Mouse (Mus musculus) thymus, postnatal 25 days (tissue): Measurements from ENCODE around the gene Ung.
A peak's percentile ranks its signal among the peaks of the same experiment; 100 is the strongest.

Source experiments
- DNase-seq: peaks from one replicate; pipeline ENCODE4 v3.0.0; 2022

The Ung gene

DNA sequence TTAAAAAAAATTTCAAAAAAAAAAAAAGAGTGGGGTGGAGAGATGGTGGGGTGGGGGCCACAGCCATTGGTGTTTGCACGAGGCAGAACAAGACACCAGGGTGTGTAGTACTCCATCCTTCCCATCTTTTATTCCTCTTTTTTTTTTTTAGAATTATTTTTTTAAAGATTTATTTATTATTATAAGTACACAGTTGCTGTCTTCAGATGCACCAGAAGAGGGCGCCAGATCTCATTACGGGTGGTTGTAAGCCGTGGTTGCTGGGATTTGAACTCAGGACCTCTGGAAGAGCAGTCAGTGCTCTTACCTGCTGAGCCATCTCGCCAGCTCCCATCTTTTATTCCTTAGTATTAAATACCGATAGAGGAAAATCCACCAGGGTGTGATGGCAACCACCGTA is 43.3 kb downstream of the Ung start:
- no peak for DNase-seq

DNA sequence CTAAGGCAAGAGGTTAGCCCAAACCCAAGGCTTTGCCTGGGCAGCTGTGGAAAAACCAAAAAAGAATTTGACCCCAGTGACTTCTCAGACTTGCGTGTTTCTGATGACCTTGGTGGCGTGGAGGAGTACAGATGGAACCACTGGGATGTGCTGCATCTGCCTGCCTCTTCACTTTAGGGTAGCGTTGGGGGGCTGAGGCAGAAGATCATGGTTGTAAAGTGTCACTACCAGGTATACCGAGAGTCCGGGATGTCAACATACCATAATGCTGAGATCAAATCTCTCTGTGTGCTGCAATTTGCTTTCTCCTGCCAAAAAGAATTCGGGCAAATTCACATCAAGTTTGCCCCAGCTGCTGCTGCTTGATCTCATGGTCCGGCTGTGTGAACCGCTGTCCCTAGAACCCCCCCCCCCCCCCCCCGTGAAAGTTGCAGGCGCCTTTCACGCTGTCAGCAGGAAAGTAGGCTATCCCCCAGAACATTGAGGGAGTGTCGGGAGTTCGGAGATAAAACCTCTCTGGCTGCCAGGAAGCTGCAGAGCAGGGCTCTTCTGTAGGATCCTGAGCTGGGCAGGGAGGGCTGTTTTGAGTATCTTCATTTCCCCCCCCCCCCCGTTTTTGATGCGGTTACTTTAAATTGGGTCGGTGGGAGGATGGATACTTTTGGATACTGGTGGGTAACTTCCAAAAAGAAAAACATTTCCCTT is 43.8 kb downstream of the Ung start:
- no peak for DNase-seq

DNA sequence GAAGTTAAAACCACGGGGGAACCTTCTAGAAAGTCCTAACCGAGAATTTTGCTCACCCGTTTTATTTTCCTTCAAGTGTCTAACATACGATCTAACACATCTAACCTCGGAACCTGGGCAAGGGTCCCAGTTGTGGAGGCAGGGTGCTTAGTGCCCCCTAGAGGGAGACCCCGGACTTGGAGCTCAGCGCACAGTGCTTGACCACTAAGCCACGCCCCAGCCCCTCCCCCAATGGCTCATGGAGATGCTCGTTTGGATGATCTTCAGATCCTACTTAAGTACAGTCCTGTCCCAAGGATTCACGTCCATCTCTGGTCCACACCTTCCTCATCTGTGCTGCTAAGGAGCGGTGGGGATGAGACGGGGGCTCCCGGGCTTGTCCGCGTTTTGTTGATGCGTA is 44.5 kb downstream of the Ung start:
- DNase-seq = peak; percentile 25

DNA sequence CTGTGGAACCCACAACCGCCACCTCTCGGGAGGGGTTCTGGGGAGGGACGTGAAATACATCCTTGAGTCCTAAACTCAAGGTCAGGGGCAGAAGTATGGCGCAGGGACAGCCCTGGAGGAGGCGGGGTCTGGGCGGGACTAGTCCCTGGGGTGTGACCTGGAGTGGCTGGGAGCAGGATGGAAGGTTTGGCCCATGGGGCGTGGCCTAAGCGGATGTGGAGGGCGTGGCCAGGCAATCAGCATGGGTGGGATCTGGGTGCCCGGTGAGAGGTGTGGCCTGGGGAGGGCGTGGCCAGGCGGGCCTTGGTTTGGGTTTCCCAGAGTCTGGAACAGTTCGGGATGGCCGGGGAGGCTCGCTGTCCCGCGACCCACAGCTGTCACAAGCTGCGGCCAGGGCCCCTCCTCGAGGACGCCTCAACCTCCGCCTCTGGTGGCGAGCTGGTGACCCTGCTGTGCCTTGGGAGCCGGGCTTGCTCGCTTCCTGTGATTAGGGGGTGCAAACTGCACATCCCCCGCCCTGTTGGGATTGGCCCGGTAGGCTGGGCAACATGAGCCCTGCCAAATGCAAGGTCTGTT is 45.5 kb downstream of the Ung start:
- peak; percentile 68 for DNase-seq

DNA sequence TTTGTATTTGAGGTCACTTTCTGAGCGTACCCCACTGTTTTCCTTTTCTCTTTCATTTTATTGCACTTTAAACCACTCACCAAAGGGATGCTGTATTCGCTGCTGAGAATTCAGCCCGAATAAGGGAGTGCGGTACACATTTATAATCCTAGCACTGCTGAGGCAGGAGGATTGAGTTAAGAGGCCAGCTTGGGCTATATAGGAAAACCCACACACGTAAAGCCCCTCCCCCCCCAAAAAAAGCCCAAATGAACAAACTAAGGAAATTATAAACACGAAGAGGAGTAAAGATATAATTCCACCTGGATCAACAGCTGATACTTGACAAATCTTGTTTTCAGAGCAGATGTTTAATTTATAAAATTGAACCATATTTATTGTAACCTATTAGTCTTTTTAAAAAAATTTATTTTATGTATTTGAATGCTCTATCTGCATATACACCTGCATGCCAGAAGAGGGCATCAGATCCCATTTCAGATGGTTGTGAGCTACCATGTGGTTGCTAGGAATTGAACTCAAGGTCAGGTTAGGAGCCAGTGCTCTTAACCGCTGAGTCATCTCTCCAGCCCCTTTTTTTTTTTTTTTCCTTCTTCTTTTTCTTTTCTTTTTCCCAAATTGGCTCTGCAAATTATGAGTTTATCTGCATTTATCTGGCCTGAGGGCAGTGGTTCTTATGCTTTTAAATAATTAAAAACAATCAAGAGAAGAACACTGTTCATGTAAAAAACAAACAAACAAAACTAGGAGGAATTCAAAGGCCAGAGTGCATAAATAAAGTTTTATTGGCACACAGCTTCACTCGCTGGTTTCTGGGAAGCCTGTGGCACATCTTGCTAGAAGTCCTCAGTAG is 46.6 kb downstream of the Ung start:
- DNase-seq = no peak

DNA sequence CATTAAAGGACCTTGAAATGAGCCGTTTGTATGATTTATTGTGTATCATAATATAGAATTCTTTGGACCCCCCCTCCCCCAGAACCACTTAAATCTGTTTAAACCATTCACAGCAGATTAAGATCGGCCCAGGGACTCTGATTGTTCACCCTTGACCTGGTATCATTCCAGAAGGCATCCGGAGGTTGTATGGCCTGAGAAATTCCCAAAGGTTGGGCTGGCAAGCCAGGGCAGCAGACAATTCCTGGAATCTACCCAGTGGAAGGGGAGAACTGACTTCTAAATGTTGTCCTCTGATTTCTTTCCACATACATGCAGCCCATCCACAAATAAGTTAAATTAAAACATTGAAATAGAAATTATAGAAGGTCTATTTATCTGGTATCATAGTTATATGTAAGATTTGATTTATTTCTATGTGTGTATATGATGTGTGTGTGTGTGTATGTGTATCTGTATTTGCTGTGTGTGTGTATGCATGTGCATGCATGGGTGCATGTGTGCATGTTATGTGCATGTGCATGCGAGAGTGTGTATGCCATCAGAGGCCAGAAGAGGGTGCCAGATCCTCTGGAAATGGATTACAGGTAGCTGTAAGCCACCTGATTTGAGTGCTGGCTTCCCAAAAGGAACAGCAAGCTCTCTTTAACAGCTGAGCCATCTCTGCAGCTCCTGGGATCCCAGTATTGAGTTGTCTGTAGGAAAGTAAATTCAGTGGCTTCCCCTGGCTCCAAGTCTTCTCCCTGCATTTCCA is 48.0 kb downstream of the Ung start:
- DNase-seq = no peak

DNA sequence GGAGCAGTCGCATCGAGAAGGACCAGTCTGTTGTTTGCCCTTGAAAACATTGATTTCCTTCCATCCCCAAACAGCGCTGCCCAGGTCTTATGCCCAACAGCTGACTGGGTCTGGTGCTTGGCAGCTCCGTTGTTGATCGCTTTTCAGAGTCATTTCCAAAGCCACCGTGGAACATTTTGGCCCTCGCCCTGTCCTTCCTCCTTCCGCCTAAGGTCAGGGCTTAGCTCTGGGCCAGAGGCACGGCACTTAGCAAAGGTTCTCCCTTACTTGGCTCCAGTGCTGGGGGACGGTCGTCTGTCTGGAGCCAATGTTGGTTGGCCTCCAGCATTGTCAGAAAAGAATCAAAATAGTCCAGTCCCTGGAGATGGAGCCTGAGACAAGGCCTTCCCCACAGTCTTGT is 49.4 kb downstream of the Ung start:
- no peak for DNase-seq

DNA sequence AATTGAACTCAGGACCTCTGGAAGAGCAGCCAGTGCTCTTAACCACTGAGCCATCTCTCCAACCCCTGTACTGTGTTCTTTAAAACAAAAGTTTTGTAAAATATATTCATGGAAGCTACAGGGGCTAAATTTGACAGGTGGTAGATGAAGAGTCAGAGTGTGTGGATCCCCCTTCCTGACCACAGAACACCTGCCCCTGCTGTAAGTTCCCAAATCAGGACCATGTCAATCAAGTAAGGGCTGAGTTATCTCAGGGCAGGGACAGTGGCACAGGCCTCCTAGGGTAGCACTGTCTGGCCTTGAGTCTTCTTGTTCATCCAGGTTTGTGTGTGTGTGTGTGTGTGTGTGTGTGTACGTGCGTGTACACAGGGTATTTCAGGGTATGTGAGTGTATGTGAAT is 53.3 kb downstream of the Ung start:
- no peak for DNase-seq

DNA sequence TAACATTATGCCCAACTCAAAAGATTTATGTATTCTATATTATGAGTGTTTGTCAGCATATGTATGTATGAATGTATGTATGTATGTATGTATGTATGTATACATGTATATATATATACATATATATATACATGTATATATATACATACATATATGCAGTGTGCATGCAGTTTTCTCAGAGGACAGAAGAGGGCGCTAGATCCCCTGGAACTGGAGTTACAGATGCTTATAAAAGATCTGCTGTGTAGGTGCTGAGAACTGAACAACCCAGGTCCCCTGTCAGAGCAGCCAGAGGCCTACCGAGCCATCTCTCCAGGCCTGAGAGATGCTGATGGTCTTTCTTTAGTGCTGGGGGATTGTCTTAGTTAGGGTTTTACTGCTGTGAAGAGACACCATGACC is 56.9 kb downstream of the Ung start:
- DNase-seq = no peak
